Mouse (Mus musculus): ENCODE data around the gene Mettl26. TPM values are rescaled to one million over a fixed set of nuclear protein-coding genes. Genes with fewer than 3 reads are reported as not detected.

Gene Mettl26
- 69.7 and 75.4 TPM in 2 replicates for polyA plus RNA-seq (2015; fragmentation: Nextera tagmentation; extraction: Ambion mirVana)

GRCm38 (mm10) chr17:25874721-25875170 is at the start of gene Mettl26:
TSS of gene Mettl26 (plus strand) at chr17:25875074.
- under 1% methylated on average over 25 of the region's 25 CpGs for WGBS
- H3K27ac ChIP-seq = peak within 1 kb of the TSS; percentile 95

DNA sequence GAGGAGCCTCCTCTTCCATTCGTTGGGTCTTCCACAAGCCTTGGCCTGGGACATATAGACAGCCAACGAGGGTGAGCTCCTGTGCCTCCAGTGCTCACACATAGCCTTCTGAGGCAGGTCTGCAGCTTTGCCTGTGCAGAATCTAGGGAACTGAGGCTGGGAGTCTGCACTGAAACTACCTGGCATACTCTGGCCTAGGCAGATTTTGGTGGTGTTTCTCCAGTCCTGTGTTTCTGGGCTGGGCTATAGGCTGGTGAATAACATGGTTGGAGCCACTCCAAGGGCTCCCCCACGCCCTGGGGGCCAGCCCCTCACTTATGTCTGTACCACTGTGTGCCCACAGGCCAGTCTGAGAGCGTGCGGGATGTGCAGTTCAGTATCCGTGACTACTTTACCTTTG is 49.6 kb upstream of the Mettl26 start:
- 93% methylated on average over 6 of the region's 6 CpGs for WGBS
- Histone ChIP-seq H3K9me3 (no peaks in the 10 kb centered on the region), H3K9ac (replicated peaks) (peak overlapping the region; percentile 49), H3K36me3 (peaks cover 39% of the 10 kb centered on the region), H3K4me2 (replicated peaks) (peak overlapping the region; percentile 99), H3K27me3 (peaks cover 4% of the 10 kb centered on the region), H3K4me1 (replicated peaks) (peaks cover 64% of the 10 kb centered on the region), H3K4me3 (replicated peaks) (no peak overlapping the region), H3K27ac (no peak overlapping the region)
- no peak for ATAC-seq

More at GRCm38 (mm10) chr17:25874721-25875170, at the start of gene Mettl26:
- peak within 1 kb of the TSS; percentile 95 for H3K4me2 ChIP-seq (replicated peaks)
- H3K4me3 ChIP-seq (replicated peaks) = peak within 1 kb of the TSS; percentile 80
- H3K4me1 ChIP-seq (replicated peaks) = peaks cover 26% of the 10 kb centered on the region
- peaks cover 23% of the 10 kb centered on the region for H3K36me3 ChIP-seq
- H3K9ac ChIP-seq (replicated peaks) = peak within 1 kb of the TSS; percentile 90
- ATAC-seq = peak; percentile 53
- no peaks in the 10 kb centered on the region for H3K27me3 ChIP-seq
- H3K9me3 ChIP-seq = no peaks in the 10 kb centered on the region

DNA sequence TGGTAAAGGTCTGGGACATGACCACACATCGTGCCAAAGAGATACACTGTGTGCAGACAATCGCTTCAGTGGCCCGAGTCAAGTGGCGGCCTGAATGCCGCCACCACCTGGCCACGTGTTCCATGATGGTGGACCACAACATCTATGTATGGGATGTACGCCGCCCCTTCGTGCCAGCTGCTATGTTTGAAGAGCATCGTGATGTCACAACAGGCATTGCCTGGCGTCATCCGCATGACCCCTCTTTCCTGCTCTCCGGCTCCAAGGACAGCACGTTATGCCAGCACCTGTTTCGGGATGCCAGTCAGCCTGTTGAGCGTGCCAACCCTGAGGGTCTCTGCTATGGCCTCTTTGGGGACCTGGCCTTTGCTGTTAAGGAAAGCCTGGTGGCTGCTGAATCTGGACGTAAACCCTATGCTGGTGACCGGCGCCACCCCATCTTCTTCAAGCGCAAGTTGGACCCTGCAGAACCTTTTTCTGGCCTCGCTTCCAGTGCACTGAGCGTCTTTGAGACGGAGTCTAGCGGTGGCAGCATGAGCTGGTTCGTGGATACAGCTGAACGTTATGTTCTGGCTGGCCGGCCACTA is 48.8 kb upstream of the Mettl26 start:
- Histone ChIP-seq H3K4me1 (replicated peaks) (peaks cover 72% of the 10 kb centered on the region), H3K9ac (replicated peaks) (no peak overlapping the region), H3K9me3 (no peaks in the 10 kb centered on the region), H3K27ac (no peak overlapping the region), H3K4me3 (replicated peaks) (no peak overlapping the region), H3K36me3 (peaks cover 45% of the 10 kb centered on the region), H3K4me2 (replicated peaks) (0 out of 2 replicates have a peak overlapping the region, but pooled peaks have one; percentile 3), H3K27me3 (no peaks in the 10 kb centered on the region)
- ATAC-seq = no peak
- WGBS = 95% methylated on average over 27 of the region's 27 CpGs

GRCm38 (mm10) chr17:25827011-25827410 is 47.9 kb upstream of the Mettl26 start:
- H3K9me3 ChIP-seq = no peaks in the 10 kb centered on the region

GRCm38 (mm10) chr17:25827546-25828222 is 47.2 kb upstream of the Mettl26 start:
- Histone ChIP-seq H3K4me2 (replicated peaks) (peak overlapping the region; percentile 95; the same call in 1 of the 2 replicates), H3K4me3 (replicated peaks) (peak overlapping the region; percentile 53; the same call in 1 of the 2 replicates), H3K36me3 (peaks cover 51% of the 10 kb centered on the region), H3K27me3 (no peaks in the 10 kb centered on the region), H3K9me3 (no peaks in the 10 kb centered on the region), H3K9ac (replicated peaks) (no peak overlapping the region; the same call in none of the 2 replicates), H3K27ac (no peak overlapping the region), H3K4me1 (replicated peaks) (peaks cover 82% of the 10 kb centered on the region)
- WGBS = 92% methylated on average over 22 of the region's 22 CpGs
- ATAC-seq = no peak

More at GRCm38 (mm10) chr17:25827011-25827410, 47.9 kb upstream of the Mettl26 start:
- no peak overlapping the region; the same call in 1 of the 2 replicates for H3K9ac ChIP-seq (replicated peaks)
- no peaks in the 10 kb centered on the region for H3K27me3 ChIP-seq
- WGBS = 95% methylated on average over 13 of the region's 13 CpGs
- no peak overlapping the region for H3K4me2 ChIP-seq (replicated peaks)
- H3K4me1 ChIP-seq (replicated peaks) = peaks cover 81% of the 10 kb centered on the region
- H3K27ac ChIP-seq = no peak overlapping the region
- peaks cover 51% of the 10 kb centered on the region for H3K36me3 ChIP-seq
- no peak for ATAC-seq
- no peak overlapping the region for H3K4me3 ChIP-seq (replicated peaks)

DNA sequence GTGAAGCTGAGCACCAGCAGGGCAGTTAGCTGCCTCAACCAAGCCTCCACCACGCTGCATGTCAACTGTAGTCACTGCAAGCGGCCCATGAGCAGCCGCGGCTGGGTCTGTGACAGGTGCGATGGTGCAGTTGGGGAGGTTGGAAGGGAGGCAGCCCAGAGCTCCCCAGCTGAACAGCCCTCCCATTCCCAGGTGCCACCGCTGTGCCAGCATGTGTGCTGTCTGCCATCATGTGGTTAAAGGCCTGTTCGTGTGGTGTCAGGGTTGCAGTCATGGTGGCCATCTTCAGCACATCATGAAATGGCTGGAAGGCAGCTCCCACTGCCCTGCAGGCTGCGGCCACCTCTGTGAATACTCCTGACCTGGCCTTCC is 46.7 kb upstream of the Mettl26 start:
- peak overlapping the region; percentile 53 for H3K4me3 ChIP-seq (replicated peaks)
- H3K4me1 ChIP-seq (replicated peaks) = peaks cover 79% of the 10 kb centered on the region
- H3K36me3 ChIP-seq = peaks cover 51% of the 10 kb centered on the region
- no peaks in the 10 kb centered on the region for H3K9me3 ChIP-seq
- peak overlapping the region; percentile 81 for H3K9ac ChIP-seq (replicated peaks)
- no peaks in the 10 kb centered on the region for H3K27me3 ChIP-seq
- H3K27ac ChIP-seq = peak overlapping the region; percentile 92
- H3K4me2 ChIP-seq (replicated peaks) = peak overlapping the region; percentile 95
- 87% methylated on average over 8 of the region's 8 CpGs for WGBS
- ATAC-seq = no peak

DNA sequence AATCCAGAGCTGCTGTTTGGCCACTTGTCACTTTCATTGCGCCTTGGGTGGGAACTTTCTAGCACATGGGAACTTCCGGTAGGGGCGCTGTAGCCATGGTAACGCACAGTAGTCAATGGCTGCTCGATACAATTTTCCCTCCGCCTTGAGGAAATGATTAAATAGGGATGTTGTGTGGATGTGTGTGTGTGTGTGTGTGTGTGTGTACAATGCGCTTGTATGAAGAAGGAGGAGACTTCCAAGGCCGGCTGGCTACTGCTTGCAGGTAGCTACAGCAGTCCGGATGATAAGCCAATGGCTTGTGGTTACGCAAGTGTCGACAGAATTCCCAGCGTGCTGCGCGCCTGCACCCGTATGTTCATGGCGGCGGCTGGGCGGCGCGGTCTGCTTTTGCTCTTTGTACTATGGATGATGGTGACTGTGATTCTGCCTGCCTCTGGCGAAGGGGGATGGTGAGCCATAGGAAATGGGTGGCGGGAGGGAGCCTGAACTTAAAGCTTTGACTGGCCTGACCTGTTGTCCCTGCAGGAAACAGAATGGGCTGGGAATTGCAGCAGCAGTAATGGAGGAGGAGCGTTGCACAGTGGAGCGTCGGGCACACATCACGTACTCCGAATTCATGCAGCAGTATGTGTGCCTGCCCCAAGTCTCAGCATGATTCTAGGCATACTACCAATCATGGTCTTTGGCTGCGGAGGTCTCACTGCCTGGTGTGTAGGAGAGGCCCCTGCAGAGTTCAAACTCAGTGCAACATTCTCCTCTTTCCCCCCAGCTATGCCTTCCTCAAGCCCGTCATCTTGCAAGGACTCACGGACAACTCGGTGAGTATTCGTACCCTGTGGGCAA is 45.9 kb upstream of the Mettl26 start, which contains the start of gene Jmjd8:
Jmjd8 (plus strand) TSS at position 156 of the 846 bp plus-strand sequence.
- Histone ChIP-seq H3K9me3 (no peaks in the 10 kb centered on the region), H3K9ac (replicated peaks) (peak within 1 kb of the TSS; percentile 81), H3K4me1 (replicated peaks) (peaks cover 82% of the 10 kb centered on the region), H3K27me3 (no peaks in the 10 kb centered on the region), H3K27ac (peak within 1 kb of the TSS; percentile 92), H3K4me2 (replicated peaks) (peak within 1 kb of the TSS; percentile 95), H3K4me3 (replicated peaks) (peak within 1 kb of the TSS; percentile 53), H3K36me3 (peaks cover 51% of the 10 kb centered on the region)
- ATAC-seq = peak; percentile 58
- under 1% methylated on average over 32 of the region's 32 CpGs for WGBS

DNA sequence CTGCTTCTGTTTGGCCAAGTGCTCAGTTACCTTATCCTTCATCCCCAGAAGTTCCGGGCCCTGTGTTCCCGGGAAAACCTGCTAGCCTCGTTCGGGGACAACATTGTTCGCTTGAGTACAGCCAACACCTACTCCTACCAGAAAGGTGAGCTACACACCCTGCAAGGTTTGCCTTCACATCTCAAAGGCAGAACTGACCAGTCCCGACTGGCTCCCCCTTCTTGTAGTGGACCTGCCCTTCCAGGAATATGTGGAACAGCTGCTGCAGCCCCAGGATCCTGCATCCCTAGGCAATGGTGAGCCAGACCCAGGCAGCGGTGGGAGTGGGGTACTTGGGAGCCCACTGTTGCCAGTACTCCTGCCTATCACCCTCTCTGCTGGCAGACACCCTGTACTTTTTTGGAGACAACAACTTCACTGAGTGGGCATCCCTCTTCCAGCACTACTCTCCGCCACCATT is 45.3 kb upstream of the Mettl26 start:
- H3K4me1 ChIP-seq (replicated peaks) = peaks cover 82% of the 10 kb centered on the region
- H3K9ac ChIP-seq (replicated peaks) = peak overlapping the region; percentile 81
- H3K4me3 ChIP-seq (replicated peaks) = peak overlapping the region; percentile 53
- 47% methylated on average over 8 of the region's 8 CpGs for WGBS
- no peak for ATAC-seq
- H3K27me3 ChIP-seq = no peaks in the 10 kb centered on the region
- H3K36me3 ChIP-seq = peaks cover 51% of the 10 kb centered on the region
- H3K27ac ChIP-seq = peak overlapping the region; percentile 92
- no peaks in the 10 kb centered on the region for H3K9me3 ChIP-seq
- peak overlapping the region; percentile 95 for H3K4me2 ChIP-seq (replicated peaks)

- WGBS = 88% methylated on average over 4 of the region's 4 CpGs
- H3K27ac ChIP-seq = no peak overlapping the region
- H3K9ac ChIP-seq (replicated peaks) = no peak overlapping the region
- peak overlapping the region; percentile 53 for H3K4me3 ChIP-seq (replicated peaks)
- H3K4me2 ChIP-seq (replicated peaks) = peak overlapping the region; percentile 98
- H3K36me3 ChIP-seq = peaks cover 58% of the 10 kb centered on the region
- H3K9me3 ChIP-seq = no peaks in the 10 kb centered on the region
- no peaks in the 10 kb centered on the region for H3K27me3 ChIP-seq
- H3K4me1 ChIP-seq (replicated peaks) = peaks cover 82% of the 10 kb centered on the region
- ATAC-seq = no peak
Observed at GRCm38 (mm10) chr17:25830200-25830753, 44.6 kb upstream of the Mettl26 start.

- H3K4me1 ChIP-seq (replicated peaks) = peaks cover 83% of the 10 kb centered on the region
- peak overlapping the region; percentile 91; the same call in 1 of the 2 replicates for H3K9ac ChIP-seq (replicated peaks)
- 87% methylated on average over 14 of the region's 14 CpGs for WGBS
- H3K4me3 ChIP-seq (replicated peaks) = peak overlapping the region; percentile 53
- peaks cover 55% of the 10 kb centered on the region for H3K36me3 ChIP-seq
- peak overlapping the region; percentile 98 for H3K4me2 ChIP-seq (replicated peaks)
- H3K27ac ChIP-seq = no peak overlapping the region
- ATAC-seq = no peak
- no peaks in the 10 kb centered on the region for H3K27me3 ChIP-seq
- H3K9me3 ChIP-seq = no peaks in the 10 kb centered on the region
Observed at GRCm38 (mm10) chr17:25830806-25831431, 44.0 kb upstream of the Mettl26 start.

Data from midbrain, embryonic 13.5 days (tissue).